Mouse (Mus musculus) olfactory bulb, adult 2 months (tissue): ENCODE measurements around the gene Rnf41.

Source experiments
- CTCF ChIP-seq: fragments of 200-500 bp; IDR thresholded peaks from 2 replicates; pipeline ENCODE4 v1.5.1; 2012; ENCODE audit warnings: low read depth, mild to moderate bottlenecking, low read length, moderate library complexity; ENCODE audit not compliant: insufficient read depth
- POLR2A ChIP-seq: fragments of 200-500 bp; IDR thresholded peaks from 2 replicates; pipeline ENCODE4 v1.6.1; 2012; ENCODE audit warnings: mild to moderate bottlenecking, low read depth, low read length, moderate library complexity; ENCODE audit not compliant: insufficient read depth

GRCm38 (mm10) chr10:128488776-128489175 lies 77.3 kb downstream of the Rnf41 start:
- TF ChIP-seq POLR2A (no peak), CTCF (no peak)
